Mouse (Mus musculus) midbrain, embryonic 14.5 days (tissue): ENCODE results near the gene Chmp1a. TPM values are rescaled to one million over a fixed set of nuclear protein-coding genes. Genes with fewer than 3 reads are reported as not detected.
A peak's percentile ranks its signal among the peaks of the same experiment; 100 is the strongest.
"Not testable (repeated sequence)": the region's sequence is repeated elsewhere in the genome, so short reads cannot be mapped to it uniquely, and the experiment has no call there.

Experiments
- ATAC-seq: fragments of 200-750 bp; cut with Nextera tagmentation; 2 replicates; pipeline ENCODE4 v1.8.0; 2017; ENCODE audit warnings: moderate number of reproducible peaks, moderate library complexity; ENCODE audit not compliant: low FRiP score, low TSS enrichment
- DNase-seq: peaks from one replicate; pipeline ENCODE4 v3.0.0-alpha.2; 2015
- H3K27ac ChIP-seq: fragments of 300-500 bp; sonication (generic); replicated peaks from 2 replicates; pipeline ENCODE4 v1.5.1; 2014; ENCODE audit warnings: mild to moderate bottlenecking, low read depth, low read length, moderate library complexity
- H3K27me3 ChIP-seq: fragments of 300-500 bp; sonication (generic); 2 replicates; pipeline ENCODE4 v1.6.1; 2014; ENCODE audit warnings: low read length, control low read depth, mixed read lengths; ENCODE audit not compliant: control insufficient read depth, insufficient read depth
- H3K36me3 ChIP-seq: fragments of 300-500 bp; sonication (generic); 2 replicates; pipeline ENCODE4 v1.6.1; 2014; ENCODE audit warnings: low read length, control low read depth; ENCODE audit not compliant: control insufficient read depth, insufficient read depth
- H3K4me1 ChIP-seq: fragments of 300-500 bp; sonication (generic); 2 replicates; pipeline ENCODE4 v1.6.1; 2014; ENCODE audit warnings: mild to moderate bottlenecking, antibody characterized with exemption, low read length, control low read depth; ENCODE audit not compliant: control insufficient read depth, insufficient read depth
- H3K4me2 ChIP-seq: fragments of 300-500 bp; sonication (generic); 2 replicates; pipeline ENCODE4 v1.6.1; 2014; ENCODE audit warnings: mild to moderate bottlenecking, low read length, moderate library complexity
- H3K4me3 ChIP-seq: fragments of 300-500 bp; sonication (generic); replicated peaks from 2 replicates; pipeline ENCODE4 v1.5.1; 2014; ENCODE audit warnings: low read depth, low read length
- H3K9ac ChIP-seq: fragments of 300-500 bp; sonication (generic); replicated peaks from 2 replicates; pipeline ENCODE4 v1.6.1; 2014; ENCODE audit warnings: mild to moderate bottlenecking, low read length, moderate library complexity
- H3K9me3 ChIP-seq: fragments of 300-500 bp; sonication (generic); 2 replicates; pipeline ENCODE4 v1.6.1; 2016; ENCODE audit warnings: low read length, control low read depth, mixed read lengths; ENCODE audit not compliant: control insufficient read depth
- WGBS: fragments of 180-500 bp; shearing (Covaris S2); extraction: QIAGEN DNeasy Blood & Tissue Kit; methylation state at CpG from one replicate; pipeline ENCODE4 v1.1.7; 2014; 5-methylcytosine and 5-hydroxymethylcytosine counted together
- polyA plus RNA-seq: library from polyadenylated mRNA; unstranded; fragments of >200 nt; fragmentation: Nextera tagmentation; extraction: Ambion mirVana; gene quantifications from 2 replicates; pipeline ENCODE4 v1.2.1, GENCODE M21; 2014

Gene Chmp1a
- polyA plus RNA-seq, result 175 and 196 TPM in 2 replicates

DNA sequence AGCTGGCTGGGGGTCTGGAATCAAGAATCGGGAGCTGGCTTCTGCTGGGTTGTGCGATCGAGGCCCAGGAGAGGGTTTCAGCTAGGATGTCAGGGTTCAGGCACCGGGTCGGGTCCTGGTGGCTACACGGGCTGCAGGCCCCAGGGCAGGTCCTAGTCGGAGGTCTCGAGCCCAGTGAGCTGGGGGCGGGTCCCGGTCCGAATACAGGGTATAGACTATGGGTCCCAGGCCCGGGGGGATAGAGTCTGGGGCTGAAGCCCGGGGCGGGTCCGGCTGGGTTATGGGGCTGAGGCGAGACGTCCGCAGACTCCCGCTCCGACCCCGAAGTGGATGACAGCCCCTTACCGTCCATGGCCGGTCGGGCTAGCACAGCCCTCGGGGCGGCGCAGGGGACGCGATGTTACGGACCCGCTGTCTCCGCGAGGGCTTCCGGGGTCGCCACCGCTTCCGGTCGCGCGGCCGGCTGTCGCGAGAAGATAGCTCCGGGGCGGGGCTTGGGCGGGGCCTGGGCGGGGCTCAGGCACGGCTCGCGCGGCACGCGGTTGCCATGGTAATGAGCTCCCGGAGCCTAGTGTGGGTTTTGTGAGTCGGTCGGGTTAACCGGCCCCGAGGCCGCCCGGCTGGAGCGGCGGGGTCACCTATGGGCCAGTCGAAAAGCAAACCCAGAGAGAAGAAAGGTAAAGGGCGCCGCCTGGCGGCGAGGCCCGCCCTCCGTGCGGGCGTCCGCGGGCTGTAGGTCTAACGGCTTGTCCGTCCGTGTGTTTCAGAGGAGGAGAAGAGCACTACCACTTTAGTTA is at the start of gene Chmp1a, which contains the start of gene Spata33:
Gene Chmp1a (minus strand): TSS at position 443 of the 797 bp plus-strand sequence.
Gene Spata33 (plus strand): TSS at position 512 of the 797 bp plus-strand sequence.
- peak; percentile 97 for DNase-seq
- peak within 1 kb of the TSS; percentile 95 for H3K9ac ChIP-seq
- no peaks in the 10 kb centered on the region for H3K27me3 ChIP-seq
- H3K27ac ChIP-seq, result peak within 1 kb of the TSS; percentile 66
- peak within 1 kb of the TSS; percentile 94 for H3K4me3 ChIP-seq
- peak within 1 kb of the TSS; percentile 93 for H3K4me2 ChIP-seq
- under 1% methylated on average over 75 of the region's 76 CpGs for WGBS
- no peaks in the 10 kb centered on the region for H3K9me3 ChIP-seq
- ATAC-seq, result peak; percentile 93
- H3K36me3 ChIP-seq, result peaks cover 27% of the 10 kb centered on the region
- peaks cover 16% of the 10 kb centered on the region for H3K4me1 ChIP-seq

DNA sequence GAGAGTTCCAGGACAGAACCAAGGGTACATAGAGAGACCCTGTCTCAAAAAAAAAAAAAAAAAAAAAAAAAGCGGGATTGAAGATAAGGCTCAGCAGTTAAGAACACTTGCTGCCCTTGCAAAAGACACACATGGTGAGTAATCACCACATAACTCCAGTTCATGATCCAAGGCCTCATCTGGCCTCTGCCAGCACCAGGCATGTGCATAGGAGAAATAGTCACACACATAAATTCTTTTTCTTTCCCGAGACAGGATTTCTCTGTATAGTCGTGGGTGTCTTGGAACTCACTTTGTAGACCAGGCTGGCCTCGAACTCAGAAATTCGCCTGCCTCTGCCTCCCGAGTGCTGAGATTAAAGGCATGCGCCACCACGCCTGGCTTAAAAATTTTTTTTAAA is 45.0 kb upstream of the Chmp1a start:
- Histone ChIP-seq H3K36me3 (peaks cover 54% of the 10 kb centered on the region), H3K4me1 (peaks cover 20% of the 10 kb centered on the region)
- not testable (repeated sequence) for H3K27ac ChIP-seq, DNase-seq, ATAC-seq, H3K9me3 ChIP-seq, H3K27me3 ChIP-seq, H3K9ac ChIP-seq, H3K4me3 ChIP-seq, H3K4me2 ChIP-seq
- 91% methylated on average over 8 of the region's 8 CpGs for whole genome bisulfite sequencing

DNA sequence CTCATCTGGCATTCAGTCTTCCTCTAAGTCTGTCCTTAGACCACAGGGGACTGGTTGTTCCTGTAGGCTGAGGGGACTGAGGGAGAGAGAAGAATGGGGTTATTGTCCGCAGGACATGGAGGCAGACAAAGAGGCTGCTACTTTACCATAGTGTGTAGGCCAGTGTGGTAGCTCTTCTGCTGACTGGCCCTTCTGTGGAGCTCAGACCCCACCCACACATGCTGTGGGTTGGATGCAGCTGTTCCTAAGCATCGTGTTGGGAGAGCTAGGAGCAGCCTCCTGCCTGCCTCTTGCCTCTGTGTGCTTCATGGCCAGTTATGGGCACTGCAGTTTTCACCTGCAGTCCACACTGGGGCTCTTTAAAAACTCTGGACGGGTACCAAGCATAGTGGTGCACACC is 44.6 kb upstream of the Chmp1a start:
- Histone ChIP-seq H3K4me1 (peaks cover 20% of the 10 kb centered on the region), H3K9me3 (no peaks in the 10 kb centered on the region), H3K27me3 (no peaks in the 10 kb centered on the region), H3K4me3 (no peak overlapping the region), H3K36me3 (peaks cover 51% of the 10 kb centered on the region), H3K27ac (no peak overlapping the region), H3K9ac (no peak overlapping the region), H3K4me2 (no peak overlapping the region)
- 84% methylated on average over 3 of the region's 3 CpGs for WGBS
- no peak for DNase-seq
- ATAC-seq, result no peak

DNA sequence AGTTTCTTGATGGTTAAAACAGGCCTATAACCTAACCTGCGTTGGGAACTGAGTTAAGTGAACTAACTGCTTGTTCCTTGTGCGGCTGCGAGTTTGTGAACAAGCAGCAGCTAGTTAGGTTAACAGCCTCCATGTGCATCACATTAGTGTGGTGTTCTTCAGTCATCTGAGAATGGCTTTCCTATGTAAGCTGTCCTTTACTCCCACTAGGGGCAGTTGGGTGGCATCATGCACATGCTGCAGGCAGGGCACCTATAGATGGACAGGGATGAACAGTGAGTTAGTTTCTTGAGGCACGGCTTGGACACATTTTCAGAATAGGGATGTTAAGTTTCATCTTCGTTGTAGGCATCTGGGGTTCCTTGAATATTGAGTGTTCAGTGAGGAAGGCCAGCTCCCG is 42.6 kb upstream of the Chmp1a start:
- DNase-seq (no peak), ATAC-seq (no peak)
- Histone ChIP-seq H3K4me2 (peak overlapping the region; percentile 85), H3K36me3 (peaks cover 56% of the 10 kb centered on the region), H3K27me3 (no peaks in the 10 kb centered on the region), H3K9me3 (no peaks in the 10 kb centered on the region), H3K4me3 (peak overlapping the region; percentile 94), H3K27ac (no peak overlapping the region), H3K9ac (peak overlapping the region; percentile 99), H3K4me1 (peaks cover 20% of the 10 kb centered on the region)
- WGBS, result 70% methylated on average over 6 of the region's 6 CpGs

DNA sequence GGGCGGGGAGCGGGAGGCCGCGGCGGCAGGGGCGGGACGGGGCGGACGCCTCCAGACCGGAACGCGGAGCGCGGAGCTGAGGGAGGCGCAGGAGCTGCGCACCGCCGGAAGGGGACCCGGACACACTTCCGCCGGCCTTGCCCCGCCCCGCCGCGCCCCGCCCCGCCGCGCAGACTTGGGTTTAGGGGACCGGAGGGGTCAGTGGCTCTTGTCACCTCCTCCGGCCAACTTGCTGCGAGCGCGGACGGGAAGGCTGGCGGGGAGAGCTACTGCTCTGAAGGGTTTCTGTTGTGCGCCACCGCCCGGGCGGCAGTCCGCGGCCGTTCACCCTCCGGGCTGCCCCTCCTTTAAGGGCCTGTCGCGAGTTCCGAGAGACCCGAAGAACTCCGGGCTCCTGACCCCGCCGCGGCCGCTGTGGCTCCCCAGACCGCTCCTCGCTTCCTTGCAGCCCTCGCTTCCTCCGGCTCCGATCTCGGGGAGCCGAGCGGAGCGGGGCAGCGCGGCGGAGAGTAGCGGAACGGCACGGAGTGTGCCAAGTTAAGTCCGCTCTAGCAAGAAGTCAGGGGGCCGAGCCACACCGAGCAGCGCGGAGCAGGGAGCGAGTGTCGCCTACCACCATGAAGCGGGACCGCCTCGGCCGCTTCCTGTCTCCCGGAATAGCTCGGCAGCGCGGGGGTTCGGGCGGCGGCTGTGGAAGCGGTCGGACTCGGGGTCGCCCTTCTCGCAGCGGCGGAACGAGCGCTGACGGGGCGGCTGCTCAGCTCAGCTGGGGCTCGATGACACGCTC is 41.7 kb upstream of the Chmp1a start, which contains the start of the genes Zfp276 and Vps9d1:
Gene Zfp276 (plus strand): TSS at position 97 of the 787 bp plus-strand sequence.
Gene Vps9d1 (minus strand): TSS at position 250 of the 787 bp plus-strand sequence.
- Histone ChIP-seq H3K4me2 (peak within 1 kb of the TSS; percentile 85), H3K27ac (peak within 1 kb of the TSS; percentile 91), H3K4me3 (peak within 1 kb of the TSS; percentile 94), H3K4me1 (peaks cover 20% of the 10 kb centered on the region), H3K9ac (peak within 1 kb of the TSS; percentile 99), H3K27me3 (no peaks in the 10 kb centered on the region), H3K36me3 (peaks cover 54% of the 10 kb centered on the region), H3K9me3 (no peaks in the 10 kb centered on the region)
- ATAC-seq (peak; percentile 91), DNase-seq (peak; percentile 92)
- WGBS, result under 1% methylated on average over 99 of the region's 99 CpGs

DNA sequence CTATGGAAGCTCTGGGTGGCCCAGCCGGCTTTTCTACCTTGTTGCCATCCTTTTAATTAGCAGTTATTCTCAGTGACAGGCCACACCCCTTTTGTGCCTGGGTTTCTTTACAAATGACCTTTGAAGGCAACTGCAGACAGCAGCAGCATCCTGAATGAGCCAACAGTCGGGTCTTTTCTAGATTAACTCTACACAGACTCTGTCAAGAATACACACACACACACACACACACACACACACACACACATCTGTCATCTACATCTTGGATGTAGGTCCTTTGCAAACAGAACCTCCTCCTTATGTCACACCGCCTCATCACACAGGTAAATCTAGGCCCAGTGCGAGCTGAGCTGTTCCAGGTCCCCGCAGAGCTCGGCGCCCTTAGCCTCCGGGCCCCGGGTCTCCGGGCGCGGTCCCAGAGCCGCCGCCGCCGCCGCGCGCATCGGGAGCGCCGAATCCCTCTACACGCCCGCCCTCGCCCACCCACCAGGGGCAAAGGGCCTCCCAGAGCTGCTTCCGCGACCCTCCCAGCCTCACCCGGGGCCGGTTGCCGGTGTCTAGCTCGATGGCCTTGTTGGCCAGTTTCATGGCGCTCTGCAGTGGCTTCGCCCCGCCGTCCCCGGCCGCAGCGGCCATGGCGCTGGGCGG is 41.0 kb upstream of the Chmp1a start:
- H3K27me3 ChIP-seq, result no peaks in the 10 kb centered on the region
- H3K9me3 ChIP-seq, result no peaks in the 10 kb centered on the region
- H3K4me2 ChIP-seq, result peak overlapping the region; percentile 85
- H3K4me1 ChIP-seq, result peaks cover 20% of the 10 kb centered on the region
- WGBS, result under 1% methylated on average over 40 of the region's 40 CpGs
- H3K4me3 ChIP-seq, result peak overlapping the region; percentile 94
- DNase-seq (no peak), ATAC-seq (0 out of 2 replicates have a peak, but pooled peaks have one; percentile 19)
- H3K27ac ChIP-seq, result peak overlapping the region; percentile 91
- H3K9ac ChIP-seq, result peak overlapping the region; percentile 99
- peaks cover 54% of the 10 kb centered on the region for H3K36me3 ChIP-seq

DNA sequence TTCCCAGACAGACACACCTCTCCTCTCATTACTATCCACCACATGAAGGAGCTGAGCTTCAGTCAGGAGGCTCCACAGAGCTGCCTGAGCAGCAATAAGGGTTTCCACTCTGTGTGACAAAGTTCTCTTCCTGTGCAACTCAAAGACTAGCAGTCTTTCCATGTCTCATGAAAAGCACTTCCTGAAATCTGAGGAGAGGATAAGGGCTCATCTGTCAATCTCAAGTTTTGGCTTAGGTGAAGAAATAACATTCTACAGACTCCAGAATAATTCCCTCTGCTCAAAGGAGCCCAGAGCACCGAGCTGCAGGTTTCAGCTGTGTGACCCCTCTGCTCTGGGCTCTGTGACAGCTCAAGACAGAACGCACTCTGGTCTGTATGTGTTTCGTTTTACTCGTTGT is 40.4 kb upstream of the Chmp1a start:
- DNase-seq, result no peak
- peaks cover 54% of the 10 kb centered on the region for H3K36me3 ChIP-seq
- H3K27me3 ChIP-seq, result no peaks in the 10 kb centered on the region
- peaks cover 20% of the 10 kb centered on the region for H3K4me1 ChIP-seq
- H3K4me3 ChIP-seq, result peak overlapping the region; percentile 94
- WGBS, result 79% methylated on average over 4 of the region's 4 CpGs
- peak overlapping the region; percentile 99 for H3K9ac ChIP-seq
- no peak overlapping the region for H3K27ac ChIP-seq
- no peaks in the 10 kb centered on the region for H3K9me3 ChIP-seq
- peak overlapping the region; percentile 85 for H3K4me2 ChIP-seq
- ATAC-seq, result no peak

DNA sequence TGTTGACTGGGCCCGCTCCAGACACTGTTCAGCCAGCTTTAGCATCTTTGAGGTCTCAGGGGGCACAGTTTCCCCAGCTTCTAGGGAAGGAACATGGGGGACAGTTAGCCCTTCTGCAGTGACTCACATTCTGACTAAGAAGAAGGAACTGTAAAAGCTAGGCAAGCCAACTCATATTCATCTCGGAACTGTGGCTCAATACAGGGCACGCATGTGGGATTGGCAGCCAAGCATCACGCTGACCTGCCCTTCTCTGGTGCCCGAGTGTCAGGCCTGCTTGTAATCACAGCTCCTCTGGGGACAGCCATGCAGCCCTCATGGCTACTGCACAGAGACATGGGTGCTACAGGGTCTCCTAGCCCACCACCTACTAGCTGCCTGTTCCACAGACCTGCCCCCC is 38.4 kb upstream of the Chmp1a start:
- no peak overlapping the region for H3K4me2 ChIP-seq
- DNase-seq, result no peak
- peaks cover 19% of the 10 kb centered on the region for H3K4me1 ChIP-seq
- H3K36me3 ChIP-seq, result peaks cover 56% of the 10 kb centered on the region
- 96% methylated on average over 5 of the region's 5 CpGs for whole genome bisulfite sequencing
- H3K27me3 ChIP-seq, result no peaks in the 10 kb centered on the region
- no peak overlapping the region for H3K9ac ChIP-seq
- H3K27ac ChIP-seq, result no peak overlapping the region
- H3K4me3 ChIP-seq, result no peak overlapping the region
- no peak for ATAC-seq
- no peaks in the 10 kb centered on the region for H3K9me3 ChIP-seq
